Comparison of ENCODE assay signal across 8 mouse cellular contexts in the genomic region with DNA sequence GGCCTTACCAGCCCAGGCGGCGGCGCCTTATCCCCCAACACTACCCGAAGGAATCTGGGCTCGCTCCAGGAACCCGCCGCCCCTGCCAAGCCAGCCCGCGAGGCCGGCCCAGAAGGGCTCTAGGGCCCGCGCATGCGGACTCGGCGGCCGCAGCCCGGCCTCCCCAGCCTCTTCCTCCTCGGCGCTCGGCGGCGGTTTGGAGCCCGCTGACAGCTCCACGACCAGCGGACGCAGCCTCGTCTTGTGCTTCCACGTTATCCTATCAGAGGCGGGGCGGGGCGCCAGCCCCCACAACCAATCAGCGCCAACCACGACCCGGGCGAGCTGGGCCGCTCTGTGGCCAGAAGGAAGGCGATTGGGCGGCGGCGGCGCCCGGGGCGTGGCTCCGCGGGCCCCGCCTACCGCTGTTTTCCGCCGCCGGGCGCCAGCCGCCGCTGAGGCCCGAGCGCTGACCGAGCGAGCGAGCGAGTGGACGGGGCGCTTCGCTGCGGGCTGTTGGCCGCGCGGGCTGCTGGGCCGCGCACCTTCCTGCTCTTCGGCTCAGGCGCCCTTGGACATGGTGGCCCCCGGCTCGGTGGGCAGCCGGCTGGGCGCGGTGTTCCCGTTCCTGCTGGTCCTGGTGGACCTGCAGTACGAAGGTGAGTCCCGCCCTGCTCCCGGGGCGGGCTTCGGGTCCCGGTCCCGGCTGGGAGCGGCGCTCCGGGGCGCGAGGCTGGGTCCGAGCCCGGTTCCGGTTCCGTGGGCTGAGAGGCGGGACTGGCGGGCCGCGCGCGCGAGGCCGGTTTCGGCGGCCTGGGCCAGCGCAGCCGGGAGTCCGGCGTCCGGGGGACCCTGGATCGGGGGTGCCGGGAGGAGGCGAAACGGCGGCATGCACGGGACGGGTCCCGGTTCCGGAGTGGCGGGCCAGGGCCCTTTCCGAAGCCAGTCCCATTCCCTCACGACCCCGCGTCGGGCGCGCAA. TPM values are rescaled to one million over a fixed set of nuclear protein-coding genes. Genes with fewer than 3 reads are reported as not detected.
DNase-seq lines count a peak whose midpoint lies in the region; ATAC-seq and TF ChIP-seq lines count a peak whose summit lies in the region.

A gene (plus strand): TSS at position 444 of the 960 bp plus-strand sequence.

- ATAC-seq in activated CD4-positive, CD25-positive, alpha-beta regulatory T cell, adult 4 months, result peak; percentile 95

- TF ChIP-seq CTCF in cortical plate, adult 2 months (IDR thresholded peaks at IDR 0.05; ENCODE audit: extremely low read depth, insufficient read depth, low read length), result no peak

- peak; percentile 100 for DNase-seq in gastrocnemius, adult 8-10 months (ENCODE audit: low spot score in 2 of 2)
- peak; percentile 83 for DNase-seq in hindlimb bud, embryonic 11.5 days (ENCODE audit: extremely low spot score, low read depth, low spot score)
- DNase-seq in left cerebral cortex, adult 8-10 months (ENCODE audit: low spot score in 2 of 2), result peak; percentile 98 to 100
- DNase-seq in right cerebral cortex, postnatal 10 days (ENCODE audit: low spot score in 2 of 2), result peak; percentile 100
- DNase-seq in urinary bladder, postnatal 25 days (ENCODE audit: low spot score), result peak; percentile 97

- peak within 1 kb of the TSS; percentile 97 for H3K27ac ChIP-seq in cortical plate, adult 2 months (ENCODE audit: insufficient read depth, low read length)

- H3K36me3 ChIP-seq in megakaryocyte, embryonic 14.5 days (replicated peaks; ENCODE audit: low read length), result peaks cover 7% of the 10 kb centered on the region

- peak within 1 kb of the TSS; percentile 53 for H3K4me3 ChIP-seq in cortical plate, adult 2 months (ENCODE audit: insufficient read depth, low read length)
- H3K4me3 ChIP-seq in megakaryocyte, embryonic 14.5 days (replicated peaks), result peak within 1 kb of the TSS; percentile 95

- no peaks in the 10 kb centered on the region for H3K27me3 ChIP-seq in megakaryocyte, embryonic 14.5 days (replicated peaks)

- H3K9me3 ChIP-seq in megakaryocyte, embryonic 14.5 days, result no peaks in the 10 kb centered on the region

- TF ChIP-seq POLR2A in cortical plate, adult 2 months (IDR thresholded peaks at IDR 0.05; ENCODE audit: extremely low read depth, insufficient read depth, low read length), result peak; percentile 66

- H3K4me1 ChIP-seq in cortical plate, adult 2 months (ENCODE audit: control insufficient read depth, insufficient read depth, low read length), result peaks cover 6% of the 10 kb centered on the region
- peaks cover 49% of the 10 kb centered on the region for H3K4me1 ChIP-seq in megakaryocyte, embryonic 14.5 days

RNA-seq across cellular contexts. Expression of the gene that starts here (rescaled TPM):
- 10 to 100 TPM; 39.0 to 41.5 TPM for polyA plus RNA-seq in activated CD4-positive, CD25-positive, alpha-beta regulatory T cell, adult 4 months (2017; shearing (Covaris generic))
- 19.7 and 22.2 TPM in 2 replicates for polyA plus RNA-seq in cortical plate, adult 2 months (2012; rRNA removed)
- 10 to 100 TPM; 15.9 to 21.0 (median 19.1) TPM for total RNA-seq in gastrocnemius, adult 8-10 months (2022)
- 10 to 100 TPM; 30.8 to 32.4 (median 31.5) TPM for total RNA-seq in left cerebral cortex, adult 8-10 months (2022)
- 0.83 and 3.5 TPM in 2 replicates for polyA plus RNA-seq in megakaryocyte, embryonic 14.5 days (2012; ENCODE audit: insufficient read depth, low replicate concordance)

Comparison
In these comparisons a context has a peak if more than half of its experiments do, and no peak if none do; other contexts are left out.
1. Peak in every context shown above with its lines: DNase-seq, ATAC-seq, H3K4me3 ChIP-seq and H3K27ac ChIP-seq.